Mouse (Mus musculus): Measurements from ENCODE around the gene Tspan8.

DNA sequence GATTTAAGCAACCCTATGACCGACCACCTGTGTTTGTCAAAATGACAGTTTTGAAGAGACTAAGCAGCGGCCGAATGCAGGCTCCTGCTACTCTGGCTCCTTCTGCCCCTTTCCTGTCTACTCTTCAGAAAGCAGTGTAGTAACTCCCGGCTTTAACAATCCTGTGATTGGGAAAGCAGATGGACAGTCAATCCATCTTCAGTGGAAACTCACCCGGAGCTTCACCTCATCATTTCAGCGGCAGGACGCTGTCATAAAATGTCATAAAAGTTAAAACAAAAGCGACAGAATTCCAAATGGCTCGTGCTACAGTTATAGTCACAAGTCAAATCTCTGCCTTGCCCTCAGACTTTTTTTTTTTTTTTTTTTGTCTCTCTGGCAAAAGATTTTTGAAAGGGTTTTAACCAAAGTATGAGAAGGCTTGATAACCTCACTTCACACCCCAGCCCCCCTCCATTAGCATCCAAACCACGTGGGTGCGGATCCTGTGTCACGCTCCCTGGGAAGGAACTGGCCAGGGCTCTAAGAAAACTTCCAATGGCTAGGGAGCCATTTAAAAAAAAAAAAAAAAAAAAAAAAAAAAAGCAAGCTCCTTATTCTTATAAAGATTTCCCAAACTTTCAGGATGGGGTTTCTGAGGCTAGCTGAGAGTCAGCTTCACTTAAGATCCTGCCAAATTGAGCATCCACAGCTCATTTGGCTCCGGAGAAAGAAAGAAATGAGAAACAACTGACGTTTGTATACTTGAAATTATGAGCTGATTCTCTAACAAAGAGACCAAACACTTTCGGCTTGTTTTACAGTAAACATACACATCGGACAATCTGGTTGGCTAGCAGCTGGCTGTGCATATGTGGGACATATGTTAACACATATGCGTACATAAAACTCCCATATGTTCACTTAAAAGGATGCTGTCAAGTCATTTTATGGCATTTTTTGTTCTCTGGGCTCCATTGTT lies 40.4 kb upstream of the Tspan8 start:
- TF ChIP-seq CTCF (IDR thresholded peaks at IDR 0.05; ENCODE audit: borderline replicate concordance, extremely low read depth, insufficient read depth, insufficient read length) (no peak), POLR2A (IDR thresholded peaks at IDR 0.05; ENCODE audit: borderline replicate concordance, extremely low read depth, insufficient read depth, insufficient read length, poor library complexity, severe bottlenecking) (no peak)

Measured in brain, embryonic 14.5 days (tissue).